Mouse (Mus musculus) layer of hippocampus, adult 2 months (tissue): Measurements from ENCODE around the gene Edc4. TPM values are rescaled to one million over a fixed set of nuclear protein-coding genes. Genes with fewer than 3 reads are reported as not detected.
"Not testable (repeated sequence)": the region's sequence is repeated elsewhere in the genome, so short reads cannot be mapped to it uniquely, and the experiment has no call there.

ENCODE experiments used
- DNase-seq, 2 experiments: peaks; one replicate each; pipeline ENCODE4 v3.0.0; 2022; ENCODE audit warnings: low spot score in 2 of 2
- H3K27ac ChIP-seq: fragments of 200-600 bp; 2 replicates; pipeline ENCODE4 v1.8.1; 2022
- H3K4me3 ChIP-seq: fragments of 200-600 bp; 2 replicates; pipeline ENCODE4 v1.8.1; 2022; ENCODE audit warnings: mild to moderate bottlenecking
- CTCF ChIP-seq: fragments of 200-600 bp; conservative IDR thresholded peaks from 2 replicates; pipeline ENCODE4 v1.8.1; 2022; ENCODE audit warnings: antibody characterized with exemption, mild to moderate bottlenecking, moderate library complexity
- long read RNA-seq, 2 experiments: library from polyadenylated mRNA; stranded (forward); transcript quantifications; one replicate each; pipeline ENCODE4 v2.0.0; 2021; ENCODE audit warnings: borderline mapping rate in 2 of 2
- total RNA-seq, 2 experiments: library from RNA; stranded (reverse); gene quantifications; 2 replicates each; pipeline ENCODE4 v1.2.3; 2021

Gene Edc4
- total RNA-seq: 10 to 100 TPM; 69.0 to 70.4 TPM
- long read RNA-seq, experiment 1, full-length matches to known transcripts: 19 of 74 reads
- long read RNA-seq, experiment 1, partial matches to known transcripts: 12 of 74 reads
- long read RNA-seq, experiment 1, other reads (novel, unspliced or antisense): 43 of 74 reads
- long read RNA-seq, experiment 2, full-length matches to known transcripts: 35 of 114 reads
- long read RNA-seq, experiment 2, partial matches to known transcripts: 29 of 114 reads
- long read RNA-seq, experiment 2, other reads (novel, unspliced or antisense): 50 of 114 reads

- Histone ChIP-seq H3K4me3 (peak within 1 kb of the TSS; percentile 99), H3K27ac (peak within 1 kb of the TSS; percentile 95)
- no peak for TF ChIP-seq CTCF
- peak; percentile 76 to 85 for DNase-seq
Measured at GRCm38 (mm10) chr8:105880754-105881520, at the start of gene Edc4. Gene Edc4 (plus strand): TSS chr8:105880881.

- not testable (repeated sequence) for H3K4me3 ChIP-seq, H3K27ac ChIP-seq, DNase-seq
Measured at GRCm38 (mm10) chr8:105833740-105834139, 46.9 kb upstream of the Edc4 start.

- TF ChIP-seq CTCF: peak; percentile 77
- Histone ChIP-seq H3K27ac (no peak overlapping the region), H3K4me3 (no peak overlapping the region)
- DNase-seq: peak in 1 of 2 experiments; percentile 79
Measured at GRCm38 (mm10) chr8:105835318-105835717, 45.4 kb upstream of the Edc4 start.

GRCm38 (mm10) chr8:105836991-105837390 lies 43.7 kb upstream of the Edc4 start:
- TF ChIP-seq CTCF: no peak
- Histone ChIP-seq H3K4me3 (no peak overlapping the region), H3K27ac (no peak overlapping the region)
- no peak for DNase-seq

- Histone ChIP-seq H3K4me3 (no peak overlapping the region), H3K27ac (no peak overlapping the region)
- no peak for TF ChIP-seq CTCF
- DNase-seq: no peak
Measured at GRCm38 (mm10) chr8:105839209-105839608, 41.5 kb upstream of the Edc4 start.

GRCm38 (mm10) chr8:105846678-105847077 lies 34.0 kb upstream of the Edc4 start:
- TF ChIP-seq CTCF: no peak
- no peak for DNase-seq
- H3K4me3 ChIP-seq: no peak overlapping the region
- no peak overlapping the region for H3K27ac ChIP-seq

- TF ChIP-seq CTCF: no peak
- DNase-seq: no peak
- Histone ChIP-seq H3K4me3 (no peak overlapping the region), H3K27ac (no peak overlapping the region)
Measured at GRCm38 (mm10) chr8:105850014-105850413, 30.7 kb upstream of the Edc4 start.

- Histone ChIP-seq H3K4me3 (no peak overlapping the region), H3K27ac (no peak overlapping the region)
Measured at GRCm38 (mm10) chr8:105850611-105851010, 30.1 kb upstream of the Edc4 start.

GRCm38 (mm10) chr8:105851651-105852143 lies 29.0 kb upstream of the Edc4 start:
- TF ChIP-seq CTCF: no peak
- Histone ChIP-seq H3K4me3 (peak overlapping the region; percentile 93), H3K27ac (peak overlapping the region; percentile 47)
- DNase-seq: peak; percentile 85 to 92

More at GRCm38 (mm10) chr8:105850611-105851010, 30.1 kb upstream of the Edc4 start:
- TF ChIP-seq CTCF: no peak
- DNase-seq: no peak

- peak overlapping the region; percentile 47; the same call in 1 of the 2 replicates for H3K27ac ChIP-seq
- TF ChIP-seq CTCF: no peak
- no peak for DNase-seq
- peak overlapping the region; percentile 93 for H3K4me3 ChIP-seq
Measured at GRCm38 (mm10) chr8:105852146-105852729, 28.4 kb upstream of the Edc4 start.

- no peak for TF ChIP-seq CTCF
- H3K27ac ChIP-seq: peak within 1 kb of the TSS; percentile 96; the same call in 1 of the 2 replicates
- peak within 1 kb of the TSS; percentile 93; the same call in 1 of the 2 replicates for H3K4me3 ChIP-seq
- no peak for DNase-seq
Measured at GRCm38 (mm10) chr8:105853178-105853577, 27.5 kb upstream of the Edc4 start, which contains the start of gene Cenpt. Gene Cenpt (minus strand): TSS chr8:105853278.

- Histone ChIP-seq H3K27ac (peak overlapping the region; percentile 96), H3K4me3 (no peak overlapping the region)
- no peak for DNase-seq
- TF ChIP-seq CTCF: no peak
Measured at GRCm38 (mm10) chr8:105854303-105854702, 26.4 kb upstream of the Edc4 start.

- Histone ChIP-seq H3K27ac (peak within 1 kb of the TSS; percentile 96), H3K4me3 (peak within 1 kb of the TSS; percentile 91)
- DNase-seq: peak; percentile 88 to 90
- TF ChIP-seq CTCF: peak; percentile 89
Measured at GRCm38 (mm10) chr8:105854715-105855216, 25.9 kb upstream of the Edc4 start, which contains the start of gene Thap11. Gene Thap11 (plus strand): TSS chr8:105855132.
